Mouse (Mus musculus) thymus, adult 2 months (tissue): ENCODE data around the gene Wars.

Experiments
- CTCF ChIP-seq: fragments of 200-500 bp; IDR thresholded peaks from 2 replicates; pipeline ENCODE4 v1.5.1; 2012; ENCODE audit warnings: mild to moderate bottlenecking, control low read depth, low read length, moderate library complexity, borderline replicate concordance; ENCODE audit not compliant: control insufficient read depth, poor library complexity, insufficient read depth; ENCODE audit errors: extremely low read depth
- POLR2A ChIP-seq: fragments of 200-500 bp; IDR thresholded peaks from 2 replicates; pipeline ENCODE4 v1.6.1; 2012; ENCODE audit warnings: mild to moderate bottlenecking, low read length, control low read depth, moderate library complexity; ENCODE audit not compliant: control insufficient read depth, poor library complexity, insufficient read depth; ENCODE audit errors: extremely low read depth

DNA sequence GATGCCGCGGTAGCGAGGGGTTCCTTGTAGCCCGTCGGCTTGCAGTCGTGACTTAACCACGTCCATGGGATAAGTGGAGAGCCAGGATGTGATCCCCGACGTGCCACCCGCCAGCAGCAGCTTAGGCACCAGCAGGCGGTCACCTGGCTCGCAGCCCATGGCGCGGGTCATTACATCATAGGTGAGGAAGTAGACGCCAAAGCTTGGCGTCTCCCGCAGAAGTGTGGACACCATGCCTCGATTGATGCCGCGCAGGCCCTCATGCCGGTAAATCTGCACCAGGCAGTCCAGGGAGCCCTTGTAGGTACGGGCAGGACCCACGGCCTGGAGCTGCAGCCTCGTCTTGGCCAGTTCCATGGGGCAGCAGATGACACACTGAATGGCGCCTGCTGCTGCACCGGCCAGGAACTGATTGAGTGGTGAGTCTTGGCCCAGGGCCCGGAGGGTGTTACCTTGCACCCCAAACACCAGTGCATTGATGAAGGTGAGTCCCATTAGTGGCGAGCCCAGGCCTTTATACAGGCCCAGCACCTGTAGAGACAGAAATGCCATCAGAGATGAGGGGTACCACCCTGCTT lies 66.9 kb downstream of the Wars start:
- TF ChIP-seq POLR2A (no peak), CTCF (no peak)
